Mouse (Mus musculus) B cell, adult 2 months (primary cell): ENCODE data around the gene Hid1.

Source experiments
- DNase-seq, 2 experiments: peaks; one replicate each; pipeline ENCODE4 v3.0.0; 2022

Hid1 gene

GRCm38 (mm10) chr11:115335223-115335622 is 32.3 kb downstream of the Hid1 start:
- DNase-seq, result no peak

DNA sequence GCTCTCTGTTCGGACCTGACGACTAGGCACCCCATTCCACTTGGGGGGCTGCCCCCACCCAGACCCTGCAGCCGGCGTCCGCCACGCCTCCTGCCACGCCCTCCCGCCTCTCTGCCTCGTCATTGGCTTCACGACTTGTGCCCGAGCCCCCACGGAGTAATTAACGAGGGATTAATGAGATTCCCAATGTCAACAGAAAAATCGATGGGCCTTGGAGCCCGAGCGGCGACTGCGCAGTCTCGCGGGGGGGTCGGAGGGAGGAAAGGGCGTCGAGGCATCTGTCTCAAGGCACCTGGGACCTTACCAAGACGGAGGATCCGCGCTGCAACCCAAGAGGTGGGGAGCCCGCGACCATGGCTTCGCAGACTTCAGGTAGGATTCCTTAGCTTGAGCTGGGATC is 33.0 kb downstream of the Hid1 start, which contains the start of gene Otop3:
Gene Otop3, plus strand, starts transcription at position 201 of the 400 bp plus-strand sequence.
- no peak for DNase-seq

- peak; percentile 35 to 38 for DNase-seq
These were observed 38.2 kb downstream of the Hid1 start for GRCm38 (mm10) chr11:115329339-115329738.

DNA sequence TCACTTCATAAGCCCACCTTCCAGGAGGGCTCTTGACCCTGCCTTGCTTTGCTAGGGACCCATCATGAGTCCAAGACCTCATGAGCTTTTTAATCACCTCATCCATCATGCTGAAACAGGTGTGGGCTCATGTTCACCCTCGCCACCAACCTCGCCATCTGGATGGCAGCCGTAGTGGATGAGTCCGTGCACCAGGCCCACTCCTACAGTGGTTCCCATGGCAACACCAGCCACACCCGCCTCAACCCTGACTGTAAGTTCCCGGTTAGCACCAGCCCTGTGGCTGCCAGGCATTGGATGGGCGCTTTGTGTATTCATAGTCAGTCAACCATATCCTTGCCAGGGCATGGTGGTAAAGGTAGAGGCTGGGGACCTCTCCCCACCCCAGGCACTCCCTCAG is 40.8 kb downstream of the Hid1 start:
- no peak for DNase-seq

- DNase-seq, result no peak
These were observed 44.2 kb downstream of the Hid1 start for GRCm38 (mm10) chr11:115323354-115323753.

GRCm38 (mm10) chr11:115321906-115322693 is 45.5 kb downstream of the Hid1 start, which contains the start of gene Ush1g:
TSS of gene Ush1g (minus strand) at chr11:115322041.
- DNase-seq, result peak; percentile 62 to 65

GRCm38 (mm10) chr11:115319704-115320383 is 47.7 kb downstream of the Hid1 start:
- no peak for DNase-seq

GRCm38 (mm10) chr11:115318245-115319027 is 49.1 kb downstream of the Hid1 start:
- no peak for DNase-seq

DNA sequence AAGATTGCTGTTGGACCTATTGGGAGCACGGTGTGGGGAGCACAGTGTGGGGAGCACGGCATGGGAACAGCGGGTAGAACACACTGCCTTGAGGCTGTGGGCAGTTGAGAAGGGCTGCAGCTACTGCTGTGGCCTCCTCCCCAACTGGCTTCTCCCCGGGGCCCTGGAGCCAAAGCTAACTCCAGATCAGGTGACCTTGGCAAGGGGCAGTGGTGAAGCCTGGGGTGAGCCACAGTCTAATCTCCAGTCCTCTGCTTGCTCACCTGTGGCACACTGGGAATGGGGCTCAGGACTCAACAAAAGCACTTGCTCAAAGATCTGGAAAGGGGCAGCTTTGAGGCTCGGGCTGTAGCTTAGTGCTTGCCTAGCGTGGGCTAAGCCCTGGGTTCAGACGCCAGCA is 50.4 kb downstream of the Hid1 start:
- no peak for DNase-seq

DNA sequence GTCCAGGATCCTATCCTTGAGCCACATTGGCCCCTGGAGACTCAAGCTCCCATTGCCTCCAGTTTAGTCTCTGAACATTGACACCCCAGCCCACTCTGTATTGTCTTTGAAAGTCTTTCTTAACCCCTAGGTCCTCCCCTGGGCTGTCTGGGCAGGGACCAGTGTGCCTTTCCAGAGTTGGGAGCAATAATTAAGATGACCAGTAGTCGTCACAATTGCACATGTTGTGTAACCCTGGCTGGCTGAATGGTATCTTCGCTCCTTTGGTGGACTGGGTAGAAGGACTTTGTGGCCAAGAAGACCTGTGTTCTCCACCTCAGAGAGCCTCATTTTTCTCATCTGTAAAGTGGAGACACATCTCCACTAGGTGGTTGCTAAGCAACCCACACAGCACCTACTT is 53.3 kb downstream of the Hid1 start:
- no peak for DNase-seq

GRCm38 (mm10) chr11:115308781-115309180 is 58.8 kb downstream of the Hid1 start:
- no peak for DNase-seq

DNA sequence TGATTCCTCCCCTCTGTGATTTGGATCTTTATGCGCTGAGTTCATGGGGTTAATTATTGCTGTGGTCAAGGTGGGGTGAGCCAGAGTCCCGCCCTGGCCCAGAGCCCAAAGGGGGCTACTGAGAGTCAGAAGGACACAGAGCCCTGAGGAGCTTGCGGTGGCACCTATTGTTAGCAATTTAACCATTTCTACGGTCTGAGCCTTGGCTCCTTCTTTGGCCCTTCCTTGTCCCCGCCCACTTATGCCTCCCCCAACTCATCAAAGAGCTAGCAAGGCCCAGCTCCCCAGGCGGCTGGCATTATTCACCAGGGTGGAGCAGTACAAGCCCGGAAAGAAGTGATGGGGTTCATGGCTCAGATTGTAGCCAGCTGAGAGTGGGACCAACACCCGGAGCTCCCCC is 60.7 kb downstream of the Hid1 start, which contains the start of gene Otop2:
Gene Otop2, plus strand, starts transcription at position 301 of the 400 bp plus-strand sequence.
- DNase-seq, result no peak

DNA sequence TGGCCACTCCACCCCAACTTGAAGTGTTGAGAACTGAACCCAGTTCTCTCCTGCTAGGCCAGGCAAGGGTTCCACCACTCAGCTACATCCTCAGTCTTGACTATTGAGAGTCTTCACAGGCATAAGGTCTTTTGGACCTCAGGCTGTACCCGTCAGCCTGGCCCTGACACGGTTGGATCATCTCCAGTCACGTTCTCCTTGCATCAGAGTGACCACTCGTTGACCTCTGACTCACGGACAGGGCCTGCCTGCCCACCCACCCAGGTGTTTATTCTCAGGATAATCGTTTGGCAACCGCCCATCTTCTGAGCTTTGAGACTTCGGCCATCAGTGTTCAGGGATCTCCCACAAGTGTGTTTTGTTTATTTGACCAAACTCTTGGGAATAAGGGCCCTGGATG is 64.4 kb downstream of the Hid1 start:
- DNase-seq, result no peak

DNA sequence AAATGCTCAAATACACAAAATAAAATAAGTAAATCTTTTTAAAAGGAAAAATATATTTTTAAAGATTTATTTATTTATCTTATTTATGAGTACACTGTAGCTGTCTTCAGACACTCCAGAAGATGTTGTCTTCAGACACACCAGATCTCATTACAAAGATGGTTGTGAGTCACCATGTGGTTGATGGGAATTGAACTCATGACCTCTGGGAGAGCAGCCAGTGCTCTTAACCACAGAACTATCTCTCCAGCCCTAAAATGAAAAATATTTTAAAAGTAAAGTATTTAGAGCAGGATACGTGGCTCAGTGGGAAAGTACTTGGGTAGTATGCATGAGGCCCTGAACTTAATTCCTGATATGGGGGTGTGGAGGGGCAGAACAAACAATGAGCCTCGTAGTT is 66.2 kb downstream of the Hid1 start:
- no peak for DNase-seq

DNA sequence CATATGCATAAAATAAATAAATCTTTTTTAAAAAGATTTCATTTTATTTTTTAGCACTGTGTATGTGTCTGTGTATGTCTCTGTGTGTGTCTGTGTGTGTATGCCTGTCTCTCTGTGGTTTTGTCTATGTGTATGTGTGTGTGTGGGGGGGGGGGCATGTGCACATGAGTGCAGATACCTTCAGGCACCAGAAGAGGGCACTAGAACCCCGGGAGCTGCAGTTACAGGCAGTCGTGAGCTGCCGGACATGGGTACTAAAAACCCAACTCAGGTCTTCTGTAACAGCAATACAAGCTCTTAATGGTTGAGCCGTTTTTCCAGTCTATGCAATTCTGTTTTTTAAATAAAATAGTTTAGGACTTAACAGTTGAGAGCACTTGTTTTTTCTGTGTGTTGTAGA is 66.8 kb downstream of the Hid1 start:
- DNase-seq, result no peak

DNA sequence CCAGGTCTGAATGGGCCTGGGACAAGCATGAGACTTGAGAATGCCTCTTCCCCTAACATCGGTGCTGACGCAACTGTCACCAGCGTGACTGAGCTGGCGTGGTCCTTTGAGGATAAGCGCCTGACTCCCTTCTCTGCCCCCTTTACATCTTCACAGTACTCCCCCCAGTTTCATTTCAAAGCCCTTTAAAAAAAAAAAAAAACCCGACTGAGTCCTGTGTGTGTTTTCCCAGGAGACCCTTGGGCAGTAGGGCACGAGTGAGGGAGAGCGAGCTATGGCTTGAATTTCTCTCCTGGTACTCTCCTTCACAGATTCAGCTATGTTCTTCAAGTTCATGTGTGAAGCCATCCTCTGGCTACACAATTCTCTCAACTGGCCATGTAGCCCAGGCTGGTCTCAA is 69.4 kb downstream of the Hid1 start:
- no peak for DNase-seq
